Mouse (Mus musculus): ENCODE results near the gene Topbp1.
"Not testable (repeated sequence)": the region's sequence is repeated elsewhere in the genome, so short reads cannot be mapped to it uniquely, and the experiment has no call there.

Topbp1 gene

GRCm38 (mm10) chr9:103348791-103349190 is 43.8 kb downstream of the Topbp1 start:
- no peak for DNase-seq (ENCODE audit: extremely low spot score, low spot score)

- not testable (repeated sequence) for DNase-seq (ENCODE audit: extremely low spot score, low spot score)
Observed at GRCm38 (mm10) chr9:103353500-103354260, 48.7 kb downstream of the Topbp1 start.

- DNase-seq (ENCODE audit: extremely low spot score, low spot score) = no peak
Observed at GRCm38 (mm10) chr9:103357893-103358292, 52.9 kb downstream of the Topbp1 start.

- DNase-seq (ENCODE audit: extremely low spot score, low spot score) = no peak
Observed at GRCm38 (mm10) chr9:103358545-103358944, 53.5 kb downstream of the Topbp1 start.

GRCm38 (mm10) chr9:103360642-103361041 is 55.6 kb downstream of the Topbp1 start:
- DNase-seq (ENCODE audit: extremely low spot score, low spot score) = no peak

GRCm38 (mm10) chr9:103363088-103363487 is 58.1 kb downstream of the Topbp1 start:
- no peak for DNase-seq (ENCODE audit: extremely low spot score, low spot score)

- DNase-seq (ENCODE audit: extremely low spot score, low spot score) = peak; percentile 39
Observed at GRCm38 (mm10) chr9:103363730-103364417, 58.9 kb downstream of the Topbp1 start.

GRCm38 (mm10) chr9:103364601-103365289 is 59.7 kb downstream of the Topbp1 start:
- peak; percentile 70 for DNase-seq (ENCODE audit: extremely low spot score, low spot score)

GRCm38 (mm10) chr9:103365290-103366247 is 60.6 kb downstream of the Topbp1 start, which contains the start of gene Cdv3:
Gene Cdv3, minus strand, starts transcription at chr9:103365840.
- DNase-seq (ENCODE audit: extremely low spot score, low spot score) = peak; percentile 96

- no peak for DNase-seq (ENCODE audit: extremely low spot score, low spot score)
Observed at GRCm38 (mm10) chr9:103366356-103366755, 61.3 kb downstream of the Topbp1 start.

GRCm38 (mm10) chr9:103369951-103370350 is 64.9 kb downstream of the Topbp1 start:
- DNase-seq (ENCODE audit: extremely low spot score, low spot score) = no peak

GRCm38 (mm10) chr9:103372271-103373010 is 67.4 kb downstream of the Topbp1 start:
- DNase-seq (ENCODE audit: extremely low spot score, low spot score) = no peak

GRCm38 (mm10) chr9:103376346-103377320 is 71.6 kb downstream of the Topbp1 start:
- DNase-seq (ENCODE audit: extremely low spot score, low spot score) = no peak

GRCm38 (mm10) chr9:103378686-103379085 is 73.7 kb downstream of the Topbp1 start:
- DNase-seq (ENCODE audit: extremely low spot score, low spot score) = no peak

- DNase-seq (ENCODE audit: extremely low spot score, low spot score) = no peak
Observed at GRCm38 (mm10) chr9:103379199-103379598, 74.2 kb downstream of the Topbp1 start.

GRCm38 (mm10) chr9:103380566-103380965 is 75.6 kb downstream of the Topbp1 start:
- DNase-seq (ENCODE audit: extremely low spot score, low spot score) = no peak

GRCm38 (mm10) chr9:103382989-103383388 is 78.0 kb downstream of the Topbp1 start:
- no peak for DNase-seq (ENCODE audit: extremely low spot score, low spot score)

- DNase-seq (ENCODE audit: extremely low spot score, low spot score) = no peak
Observed at GRCm38 (mm10) chr9:103383576-103383975, 78.6 kb downstream of the Topbp1 start.
